Mouse (Mus musculus) heart, embryonic 11.5 days (tissue): ENCODE data around the gene Pde4b. TPM values are rescaled to one million over a fixed set of nuclear protein-coding genes. Genes with fewer than 3 reads are reported as not detected.

ENCODE experiments used
- ATAC-seq: fragments of 200-750 bp; cut with Nextera tagmentation; replicated peaks from 2 replicates; pipeline ENCODE4 v1.8.0; 2017; ENCODE audit warnings: moderate library complexity; ENCODE audit not compliant: insufficient number of reproducible peaks, low FRiP score, low TSS enrichment
- H3K27ac ChIP-seq: fragments of 300-500 bp; sonication (generic); 2 replicates; pipeline ENCODE4 v1.5.1; 2014; ENCODE audit warnings: mild to moderate bottlenecking, low read depth, low read length
- H3K27me3 ChIP-seq: fragments of 300-500 bp; sonication (generic); 2 replicates; pipeline ENCODE4 v1.6.1; 2014; ENCODE audit warnings: mild to moderate bottlenecking, low read length, mixed read lengths; ENCODE audit not compliant: control insufficient read depth, insufficient read depth
- H3K36me3 ChIP-seq: fragments of 300-500 bp; sonication (generic); 2 replicates; pipeline ENCODE4 v1.6.1; 2014; ENCODE audit warnings: mild to moderate bottlenecking, low read length, moderate library complexity, mixed read lengths; ENCODE audit not compliant: control insufficient read depth, insufficient read depth
- H3K4me1 ChIP-seq: fragments of 300-500 bp; sonication (generic); 2 replicates; pipeline ENCODE4 v1.6.1; 2014; ENCODE audit warnings: low read length; ENCODE audit not compliant: control insufficient read depth, insufficient read depth
- H3K4me2 ChIP-seq: fragments of 300-500 bp; sonication (generic); 2 replicates; pipeline ENCODE4 v1.6.1; 2014; ENCODE audit warnings: mild to moderate bottlenecking, moderate library complexity
- H3K4me3 ChIP-seq: fragments of 300-500 bp; sonication (generic); 2 replicates; pipeline ENCODE4 v1.5.1; 2014; ENCODE audit warnings: low read depth, low read length
- H3K9ac ChIP-seq: fragments of 300-500 bp; sonication (generic); 2 replicates; pipeline ENCODE4 v1.6.1; 2014; ENCODE audit warnings: mild to moderate bottlenecking, low read depth, low read length, moderate library complexity
- H3K9me3 ChIP-seq: fragments of 300-500 bp; sonication (generic); replicated peaks from 2 replicates; pipeline ENCODE4 v1.6.1; 2016; ENCODE audit warnings: low read length; ENCODE audit not compliant: control insufficient read depth
- WGBS: fragments of 180-500 bp; shearing (Covaris S2); extraction: QIAGEN DNeasy Blood & Tissue Kit; methylation state at CpG from one replicate; pipeline ENCODE4 v1.1.7; 2014; ENCODE audit not compliant: insufficient replicate concordance; 5-methylcytosine and 5-hydroxymethylcytosine counted together
- polyA plus RNA-seq: library from polyadenylated mRNA; unstranded; fragments of >200 nt; fragmentation: Nextera tagmentation; extraction: Ambion mirVana; gene quantifications from 2 replicates; pipeline ENCODE4 v1.2.1, GENCODE M21; 2014

Gene Pde4b
- polyA plus RNA-seq, 1 experiment from 2014 or later, result 23.9 TPM

DNA sequence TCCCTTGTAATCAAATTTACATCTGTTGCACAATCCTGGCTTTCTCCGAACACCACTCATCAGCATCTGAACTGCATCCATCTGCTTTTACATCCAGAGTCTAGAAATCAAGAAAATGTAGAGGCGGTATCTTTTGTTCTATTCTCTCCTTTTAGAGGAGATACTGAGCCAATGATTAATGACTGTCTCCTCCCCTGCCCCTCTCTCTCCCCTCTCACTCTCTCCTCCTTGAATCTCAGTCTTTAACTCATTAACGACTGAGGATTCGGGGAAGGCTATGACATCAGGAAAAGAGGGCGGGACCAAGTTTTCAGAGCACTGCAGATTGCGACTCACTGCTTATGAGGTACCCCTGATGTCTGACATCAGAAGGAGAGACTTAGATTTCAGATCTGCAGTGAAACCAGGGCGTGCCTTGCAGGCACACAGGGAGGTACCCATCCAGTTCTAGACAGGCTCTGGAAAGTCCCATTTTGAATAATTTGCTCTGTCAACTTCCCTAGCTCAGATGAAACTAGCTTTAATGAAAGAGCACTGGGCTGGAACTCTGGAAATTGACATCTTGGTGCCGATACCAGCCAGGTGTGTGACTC is 433.4 kb downstream of the Pde4b start:
- H3K27me3 ChIP-seq, result no peaks in the 10 kb centered on the region
- ATAC-seq, result no peak
- 68% methylated on average over 8 of the region's 8 CpGs for WGBS

DNA sequence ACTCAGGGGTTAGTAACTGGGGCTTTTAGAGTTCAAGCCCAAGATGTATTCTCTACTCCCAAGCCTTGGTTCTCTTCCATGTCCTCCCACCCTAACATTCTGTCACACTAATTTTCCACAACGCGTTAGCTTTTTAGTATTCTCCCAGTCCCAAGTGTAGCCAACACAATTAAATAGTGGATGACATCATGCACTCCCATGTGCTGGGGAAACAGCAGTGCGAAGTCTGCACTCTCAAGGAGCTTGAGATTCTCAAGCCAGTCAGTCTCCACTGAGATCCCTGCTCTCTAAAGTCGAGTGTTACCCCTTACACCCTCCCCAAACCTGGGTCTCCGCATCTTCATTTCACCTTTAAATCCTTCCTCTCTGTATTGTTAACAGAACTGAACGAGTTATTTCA is 434.1 kb downstream of the Pde4b start:
- 75% methylated on average over 6 of the region's 6 CpGs for WGBS
- 0 out of 2 replicates have a peak, but pooled peaks cover 6% of the 10 kb centered on the region for H3K4me1 ChIP-seq
- H3K27ac ChIP-seq, result no peak overlapping the region
- no peak for ATAC-seq
- H3K9me3 ChIP-seq, result no peaks in the 10 kb centered on the region
- H3K4me3 ChIP-seq, result no peak overlapping the region
- no peak overlapping the region for H3K4me2 ChIP-seq
- H3K36me3 ChIP-seq, result no peaks in the 10 kb centered on the region
- H3K27me3 ChIP-seq, result no peaks in the 10 kb centered on the region
- H3K9ac ChIP-seq, result no peak overlapping the region

More for the DNA sequence above, 433.4 kb downstream of the Pde4b start:
- H3K36me3 ChIP-seq, result no peaks in the 10 kb centered on the region
- no peak overlapping the region for H3K27ac ChIP-seq
- no peak overlapping the region for H3K4me2 ChIP-seq
- H3K9me3 ChIP-seq, result no peaks in the 10 kb centered on the region
- H3K9ac ChIP-seq, result no peak overlapping the region
- no peak overlapping the region for H3K4me3 ChIP-seq
- H3K4me1 ChIP-seq, result 0 out of 2 replicates have a peak, but pooled peaks cover 6% of the 10 kb centered on the region

DNA sequence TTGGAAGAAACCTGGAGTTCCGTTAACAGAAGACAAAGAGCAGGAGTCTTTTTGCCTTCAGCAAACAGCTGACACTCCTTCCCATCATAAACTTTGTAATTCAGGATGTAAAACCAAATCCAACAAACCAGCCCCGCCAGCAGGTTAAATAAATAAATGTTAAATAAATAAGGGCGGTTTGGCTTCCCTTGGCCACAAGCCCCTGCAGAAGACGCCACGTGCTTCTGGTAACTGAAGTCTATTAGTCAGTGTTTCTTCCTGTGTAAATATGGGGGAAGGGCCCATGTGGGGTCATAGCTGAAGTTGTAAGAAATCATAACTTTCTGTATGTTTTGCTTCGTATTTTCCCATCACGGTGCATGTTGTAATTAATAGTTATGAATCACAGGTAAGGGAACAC is 440.0 kb downstream of the Pde4b start:
- no peak for ATAC-seq
- 72% methylated on average over 7 of the region's 7 CpGs for WGBS
- Histone ChIP-seq H3K4me3 (no peak overlapping the region), H3K9ac (no peak overlapping the region), H3K4me1 (peaks cover 9% of the 10 kb centered on the region), H3K36me3 (no peaks in the 10 kb centered on the region), H3K9me3 (no peaks in the 10 kb centered on the region), H3K4me2 (no peak overlapping the region), H3K27me3 (no peaks in the 10 kb centered on the region), H3K27ac (no peak overlapping the region)

DNA sequence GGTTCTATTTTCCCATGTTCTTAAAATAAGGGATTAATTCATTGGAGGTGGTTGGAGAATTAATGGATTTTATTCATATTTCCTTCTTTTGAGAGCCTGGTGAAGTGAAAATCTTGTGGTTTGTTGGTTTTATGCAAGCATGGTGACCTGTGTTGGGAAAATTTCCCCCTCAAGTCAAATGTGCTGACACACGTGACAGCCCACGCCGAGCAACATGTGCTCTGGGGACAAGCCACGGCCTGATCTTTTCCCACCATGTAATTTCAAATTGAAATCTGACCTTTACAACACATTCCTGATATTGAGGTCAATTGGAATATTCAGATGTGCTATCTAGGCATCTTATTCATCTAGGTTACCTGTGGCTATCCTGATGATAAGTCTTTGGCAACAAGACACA is 443.5 kb downstream of the Pde4b start:
- Histone ChIP-seq H3K27ac (no peak overlapping the region), H3K4me1 (peaks cover 9% of the 10 kb centered on the region), H3K4me3 (no peak overlapping the region), H3K36me3 (no peaks in the 10 kb centered on the region), H3K9ac (no peak overlapping the region), H3K9me3 (no peaks in the 10 kb centered on the region), H3K4me2 (no peak overlapping the region), H3K27me3 (no peaks in the 10 kb centered on the region)
- no peak for ATAC-seq
- 86% methylated on average over 4 of the region's 4 CpGs for WGBS

DNA sequence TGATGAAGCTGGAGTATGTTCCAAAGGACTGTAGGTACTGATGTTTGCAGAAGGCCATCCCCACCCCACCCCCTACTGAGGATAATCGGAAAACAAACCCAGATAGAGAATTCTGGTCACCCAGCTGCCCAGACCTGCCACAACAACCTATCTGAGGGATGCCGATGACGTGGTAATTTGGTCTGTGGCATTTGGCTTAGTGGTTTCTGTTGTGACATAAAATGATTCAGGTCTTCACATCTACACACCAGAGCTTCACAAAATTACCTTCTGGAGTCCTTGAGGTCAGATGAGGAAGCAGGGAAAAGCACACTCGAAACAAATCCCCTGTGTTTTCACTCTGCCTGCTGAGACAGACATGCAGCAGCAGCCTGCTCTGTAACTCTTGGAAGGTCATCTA is 444.4 kb downstream of the Pde4b start:
- H3K4me3 ChIP-seq, result no peak overlapping the region
- no peaks in the 10 kb centered on the region for H3K27me3 ChIP-seq
- ATAC-seq, result no peak
- no peaks in the 10 kb centered on the region for H3K9me3 ChIP-seq
- peaks cover 9% of the 10 kb centered on the region for H3K4me1 ChIP-seq
- H3K27ac ChIP-seq, result peak overlapping the region; percentile 50; the same call in 1 of the 2 replicates
- no peaks in the 10 kb centered on the region for H3K36me3 ChIP-seq
- WGBS, result 31% methylated on average over 4 of the region's 4 CpGs
- peak overlapping the region; percentile 9 for H3K4me2 ChIP-seq
- H3K9ac ChIP-seq, result 0 out of 2 replicates have a peak overlapping the region, but pooled peaks have one; percentile 7

DNA sequence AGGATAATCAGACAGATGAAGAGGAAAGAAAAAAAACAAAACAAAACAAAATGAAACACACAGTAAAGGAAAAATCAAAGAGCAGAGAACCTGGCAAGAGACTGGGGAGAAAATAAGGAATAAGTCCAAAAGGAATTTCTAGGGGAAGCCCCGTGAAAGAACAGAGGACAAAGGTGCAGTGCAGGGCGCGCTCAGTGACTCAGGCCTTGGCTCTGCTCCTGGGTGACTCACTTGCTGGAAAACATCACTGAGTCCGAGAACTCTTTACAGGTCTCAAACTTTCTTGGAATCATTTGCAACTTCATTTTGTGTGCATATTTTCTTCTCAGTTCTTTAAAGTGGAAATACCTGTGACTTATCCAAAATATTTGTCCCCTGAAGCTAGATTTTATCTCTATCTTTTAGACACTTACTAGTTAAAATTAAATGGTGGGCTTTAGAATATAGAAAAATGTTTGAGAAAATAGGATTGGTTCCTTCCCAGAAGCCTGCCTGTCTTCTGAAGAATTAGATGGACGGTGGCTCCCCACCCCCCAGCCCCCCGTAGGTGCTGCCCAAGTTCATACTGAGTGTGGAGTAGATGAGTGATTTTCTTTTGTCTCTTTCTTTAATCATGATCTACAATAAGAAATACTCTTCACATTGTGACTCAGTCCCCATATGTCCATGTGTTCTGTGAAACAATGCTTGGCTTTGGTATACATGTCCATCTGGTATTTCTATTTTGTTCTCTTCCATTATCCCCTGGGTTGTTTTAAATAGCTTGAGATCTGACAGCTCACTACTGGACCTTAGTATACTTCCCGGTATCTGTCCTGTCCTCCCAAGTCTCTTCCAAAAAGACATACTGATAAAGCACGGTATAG is 446.1 kb downstream of the Pde4b start:
- no peak overlapping the region for H3K9ac ChIP-seq
- H3K4me1 ChIP-seq, result peaks cover 9% of the 10 kb centered on the region
- no peak overlapping the region for H3K4me3 ChIP-seq
- H3K9me3 ChIP-seq, result no peaks in the 10 kb centered on the region
- ATAC-seq, result no peak
- no peaks in the 10 kb centered on the region for H3K36me3 ChIP-seq
- no peak overlapping the region for H3K4me2 ChIP-seq
- no peaks in the 10 kb centered on the region for H3K27me3 ChIP-seq
- 0 out of 2 replicates have a peak overlapping the region, but pooled peaks have one; percentile 24 for H3K27ac ChIP-seq
- 56% methylated on average over 8 of the region's 8 CpGs for WGBS

DNA sequence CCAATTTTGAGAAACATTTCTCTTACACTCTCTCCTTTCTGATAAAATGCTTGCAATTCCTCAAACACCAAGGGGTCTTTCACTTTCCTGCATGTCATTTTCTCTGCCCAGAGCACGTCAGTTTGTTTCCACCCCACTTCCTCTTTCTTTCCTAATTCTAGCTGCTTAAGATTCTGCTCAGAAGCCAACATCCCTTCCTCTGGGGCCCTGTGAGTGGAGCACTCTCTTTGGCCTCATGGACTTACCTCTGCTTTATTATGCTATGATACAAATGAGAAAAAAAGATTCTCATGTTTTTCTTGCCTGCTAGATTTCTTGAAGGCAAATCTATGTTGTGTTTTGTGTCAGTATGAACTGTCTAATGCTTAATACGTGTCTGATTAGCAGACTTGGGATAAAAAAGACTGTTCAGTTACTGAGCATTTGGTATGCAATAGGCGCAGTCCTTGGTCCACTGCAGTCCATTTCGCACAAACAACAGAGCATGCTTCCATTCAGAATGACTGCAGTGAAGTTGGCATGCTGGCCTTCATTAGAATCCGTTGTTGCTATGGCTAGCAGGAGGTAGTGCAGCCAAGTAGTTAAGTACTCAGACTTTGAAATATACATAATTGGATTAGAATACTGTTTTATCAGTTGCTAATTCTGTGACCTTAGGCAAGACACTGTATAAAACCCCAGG is 446.8 kb downstream of the Pde4b start:
- no peaks in the 10 kb centered on the region for H3K27me3 ChIP-seq
- 67% methylated on average over 5 of the region's 5 CpGs for WGBS
- H3K27ac ChIP-seq, result no peak overlapping the region
- no peaks in the 10 kb centered on the region for H3K36me3 ChIP-seq
- peaks cover 9% of the 10 kb centered on the region for H3K4me1 ChIP-seq
- no peak overlapping the region for H3K4me3 ChIP-seq
- no peaks in the 10 kb centered on the region for H3K9me3 ChIP-seq
- ATAC-seq, result no peak
- H3K9ac ChIP-seq, result no peak overlapping the region
- H3K4me2 ChIP-seq, result no peak overlapping the region

DNA sequence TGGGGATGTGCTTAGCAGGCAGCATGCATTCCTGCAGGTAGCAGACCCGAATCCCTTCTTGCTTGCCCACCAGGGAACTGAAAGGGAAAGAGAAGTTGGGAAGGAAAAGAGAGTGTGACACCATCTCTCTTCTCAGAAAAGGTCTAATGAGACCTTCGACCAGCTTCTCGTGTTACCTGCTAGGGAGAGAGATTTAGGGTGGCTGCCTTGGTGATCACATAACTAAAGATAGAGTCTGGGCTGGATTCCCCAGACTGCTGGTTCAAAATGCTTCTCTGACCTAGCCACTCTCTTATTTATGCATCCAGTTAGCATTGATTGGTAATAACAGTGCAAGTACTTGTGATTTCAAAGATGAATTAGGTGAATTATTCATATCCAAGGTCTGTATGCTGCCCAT is 448.5 kb downstream of the Pde4b start:
- Histone ChIP-seq H3K4me2 (no peak overlapping the region), H3K36me3 (no peaks in the 10 kb centered on the region), H3K9me3 (no peaks in the 10 kb centered on the region), H3K4me1 (peaks cover 9% of the 10 kb centered on the region), H3K27me3 (no peaks in the 10 kb centered on the region), H3K4me3 (no peak overlapping the region), H3K9ac (no peak overlapping the region), H3K27ac (no peak overlapping the region)
- no peak for ATAC-seq
- 53% methylated on average over 3 of the region's 3 CpGs for WGBS
